Mouse (Mus musculus): ENCODE results near the gene Wwp2. TPM values are rescaled to one million over a fixed set of nuclear protein-coding genes. Genes with fewer than 3 reads are reported as not detected.
A peak's percentile ranks its signal among the peaks of the same experiment; 100 is the strongest.

The Wwp2 gene
- total and polyA plus RNA-seq, 3 experiments = 21.8 to 31.5 TPM; not detected in 1

DNA sequence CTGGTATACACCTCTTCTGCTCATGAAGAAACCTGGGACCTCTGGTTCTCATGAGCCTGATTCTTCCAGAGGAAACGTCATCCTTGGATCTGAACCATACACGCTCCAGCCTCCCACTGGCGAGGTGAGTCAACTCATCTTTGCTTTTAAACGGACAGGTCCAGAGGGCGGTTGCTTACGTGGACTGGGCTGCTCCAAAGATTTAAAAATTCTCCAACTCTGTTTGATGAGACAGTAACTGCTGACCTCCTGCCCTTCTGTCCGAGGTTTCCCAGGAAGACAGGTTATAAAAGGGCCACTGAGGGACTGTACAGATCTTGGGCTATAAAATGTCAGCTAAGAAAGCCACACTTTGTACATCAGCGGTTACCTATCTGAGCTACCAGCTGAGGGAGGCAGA lies 5.3 kb upstream of the Wwp2 start:
- DNase-seq (ENCODE audit: low read depth, low spot score) = no peak
- Histone ChIP-seq H3K4me3 (ENCODE audit: control insufficient read depth in 1 of 2, insufficient read depth in 1 of 2, low read depth in 2 of 2, low read length in 2 of 2) (no peak overlapping the region), H3K9ac (ENCODE audit: control insufficient read depth, low read depth, low read length, poor library complexity, severe bottlenecking) (no peak overlapping the region), H3K36me3 (ENCODE audit: control insufficient read depth in 1 of 2, insufficient read depth in 2 of 2, low read length in 2 of 2) (peaks cover 0 to 3% of the 10 kb centered on the region in 2 experiments; a peak in 1 of 4 replicates), H3K79me2 (ENCODE audit: control insufficient read depth, insufficient read depth, low read length, poor library complexity) (no peaks in the 10 kb centered on the region), H3K4me1 (ENCODE audit: control insufficient read depth in 1 of 2, insufficient read depth in 2 of 2, low read length in 2 of 2) (peaks cover 0 to 3% of the 10 kb centered on the region in 2 experiments; a peak in 2 of 4 replicates), H3K9me3 (replicated peaks; ENCODE audit: insufficient read depth, low read length) (no peaks in the 10 kb centered on the region), H3K27me3 (ENCODE audit: control insufficient read depth in 1 of 2, insufficient read depth in 2 of 2, low read length in 2 of 2) (peaks cover 4 to 8% of the 10 kb centered on the region in 2 experiments; a peak in 3 of 4 replicates), H3K27ac (ENCODE audit: control insufficient read depth, low read depth, low read length) (no peak overlapping the region)
- TF ChIP-seq ZMIZ1 (IDR thresholded peaks at IDR 0.05; ENCODE audit: low read depth, low read length) = no peak
- TF ChIP-seq POLR2A (IDR thresholded peaks at IDR 0.05; ENCODE audit: control insufficient read depth in 1 of 2, insufficient read depth in 1 of 2, low read depth in 1 of 2, low read length in 2 of 2, poor library complexity in 1 of 2) = no peak
- no peak for TF ChIP-seq ZC3H11A (IDR thresholded peaks at IDR 0.05; ENCODE audit: low read depth, low read length)
- no peak for TF ChIP-seq RAD21 (IDR thresholded peaks at IDR 0.05; ENCODE audit: low read depth, low read length)
- no peak for TF ChIP-seq RCOR1 (IDR thresholded peaks at IDR 0.05; ENCODE audit: low read depth, low read length)
- no peak for TF ChIP-seq GABPA (IDR thresholded peaks at IDR 0.05; ENCODE audit: low read depth, low read length)
- no peak for TF ChIP-seq CTCF (IDR thresholded peaks at IDR 0.05 in 2 of 3, conservative IDR thresholded peaks at IDR 0.05 in 1 of 3; ENCODE audit: control insufficient read depth in 1 of 3, insufficient read depth in 1 of 3, low read depth in 2 of 3, low read length in 3 of 3, poor library complexity in 1 of 3, severe bottlenecking in 1 of 3)

DNA sequence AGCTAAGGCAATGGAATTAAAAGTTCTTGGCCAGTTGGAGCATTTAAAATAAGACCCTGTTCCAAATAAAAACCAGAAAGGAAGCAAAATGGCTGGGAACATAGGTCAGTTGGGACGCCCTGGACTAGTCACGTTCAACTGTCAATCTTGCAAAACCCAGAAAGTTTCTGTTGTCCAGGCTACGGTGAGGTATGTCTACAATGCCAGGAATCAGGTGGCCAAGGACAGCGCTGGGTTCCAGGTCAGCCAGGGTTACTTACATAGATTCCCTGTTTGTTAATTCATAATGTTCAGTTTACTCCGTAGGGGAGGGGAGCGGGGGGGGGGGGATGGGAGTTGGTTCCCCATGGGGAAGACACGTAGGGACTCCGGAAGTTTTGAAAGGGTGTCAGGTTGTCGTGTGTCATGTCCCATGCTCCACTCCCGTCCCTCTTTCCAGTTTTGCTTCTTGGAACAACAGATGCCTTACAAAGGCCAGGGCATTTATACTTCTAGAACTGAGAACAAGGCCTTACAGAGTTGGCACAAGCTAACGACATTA lies 674 bp upstream of the Wwp2 start:
- Histone ChIP-seq H3K9ac (ENCODE audit: control insufficient read depth, low read depth, low read length, poor library complexity, severe bottlenecking) (peak overlapping the region; percentile 97), H3K36me3 (ENCODE audit: control insufficient read depth in 1 of 2, insufficient read depth in 2 of 2, low read length in 2 of 2) (peaks cover 0 to 11% of the 10 kb centered on the region in 2 experiments; a peak in 2 of 4 replicates), H3K9me3 (replicated peaks; ENCODE audit: insufficient read depth, low read length) (no peaks in the 10 kb centered on the region), H3K4me1 (ENCODE audit: control insufficient read depth in 1 of 2, insufficient read depth in 2 of 2, low read length in 2 of 2) (peaks cover 3 to 14% of the 10 kb centered on the region in 2 experiments), H3K27me3 (ENCODE audit: control insufficient read depth in 1 of 2, insufficient read depth in 2 of 2, low read length in 2 of 2) (peaks cover 0 to 5% of the 10 kb centered on the region in 2 experiments; a peak in 1 of 4 replicates), H3K27ac (ENCODE audit: control insufficient read depth, low read depth, low read length) (peak overlapping the region; percentile 90), H3K79me2 (ENCODE audit: control insufficient read depth, insufficient read depth, low read length, poor library complexity) (peaks cover 6% of the 10 kb centered on the region; the same call in 1 of the 2 replicates), H3K4me3 (ENCODE audit: control insufficient read depth in 1 of 2, insufficient read depth in 1 of 2, low read depth in 2 of 2, low read length in 2 of 2) (peak overlapping the region; percentile 72 to 91)
- peak; percentile 8; the same call in 1 of the 2 replicates for TF ChIP-seq MAX (IDR thresholded peaks at IDR 0.05; ENCODE audit: low read length)
- no peak for TF ChIP-seq SIN3A (IDR thresholded peaks at IDR 0.05; ENCODE audit: low read length)
- no peak for DNase-seq (ENCODE audit: low read depth, low spot score)

DNA sequence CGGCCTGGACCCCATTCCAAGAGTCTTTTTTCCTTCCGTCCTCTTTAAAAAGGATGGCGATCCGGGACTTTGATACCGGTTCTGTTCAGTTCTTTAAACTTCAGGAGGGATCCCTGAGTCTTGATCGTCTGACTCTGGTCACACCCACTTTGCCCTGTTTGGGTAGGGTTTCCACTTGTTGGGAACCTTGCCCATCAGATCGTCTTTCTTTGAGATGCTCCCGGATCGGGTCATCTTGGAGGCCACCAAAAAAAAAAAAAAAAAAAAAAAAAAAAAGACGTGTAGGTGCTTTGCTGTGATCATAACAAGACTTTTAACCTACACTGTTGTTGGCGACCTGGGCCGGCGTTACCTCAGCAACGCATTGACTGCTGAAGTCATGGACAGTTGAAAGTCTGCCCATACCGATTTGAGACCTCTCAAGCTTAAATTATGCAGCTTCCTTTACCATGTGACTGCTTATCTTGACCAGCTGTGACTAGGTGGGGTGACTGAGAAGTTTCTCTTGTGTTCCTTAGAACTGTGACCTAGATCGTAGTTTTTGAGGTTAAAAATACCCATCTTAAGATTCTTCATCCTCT lies 766 bp downstream of the Wwp2 start:
- peak overlapping the region; percentile 82 for H3K9ac ChIP-seq (ENCODE audit: control insufficient read depth, low read depth, low read length, poor library complexity, severe bottlenecking)
- peak overlapping the region; percentile 84 for H3K27ac ChIP-seq (ENCODE audit: control insufficient read depth, low read depth, low read length)
- peaks cover 0 to 11% of the 10 kb centered on the region in 2 experiments; a peak in 2 of 4 replicates for H3K36me3 ChIP-seq (ENCODE audit: control insufficient read depth in 1 of 2, insufficient read depth in 2 of 2, low read length in 2 of 2)
- no peaks in the 10 kb centered on the region for H3K27me3 ChIP-seq (ENCODE audit: control insufficient read depth in 1 of 2, insufficient read depth in 2 of 2, low read length in 2 of 2)
- peaks cover 6% of the 10 kb centered on the region; the same call in 1 of the 2 replicates for H3K79me2 ChIP-seq (ENCODE audit: control insufficient read depth, insufficient read depth, low read length, poor library complexity)
- peak overlapping the region; percentile 79 to 91 for H3K4me3 ChIP-seq (ENCODE audit: control insufficient read depth in 1 of 2, insufficient read depth in 1 of 2, low read depth in 2 of 2, low read length in 2 of 2)
- no peaks in the 10 kb centered on the region for H3K9me3 ChIP-seq (replicated peaks; ENCODE audit: insufficient read depth, low read length)
- peaks cover 3 to 14% of the 10 kb centered on the region in 2 experiments for H3K4me1 ChIP-seq (ENCODE audit: control insufficient read depth in 1 of 2, insufficient read depth in 2 of 2, low read length in 2 of 2)
- peak; percentile 88 for DNase-seq (ENCODE audit: low read depth, low spot score)
- TF ChIP-seq POLR2A (IDR thresholded peaks at IDR 0.05; ENCODE audit: control insufficient read depth in 1 of 2, insufficient read depth in 1 of 2, low read depth in 1 of 2, low read length in 2 of 2, poor library complexity in 1 of 2) = 0 out of 4 replicates have a peak, but pooled peaks of 1 of the 2 experiments have one; percentile 33
- TF ChIP-seq RAD21 (IDR thresholded peaks at IDR 0.05; ENCODE audit: low read depth, low read length) = no peak
- TF ChIP-seq GABPA (IDR thresholded peaks at IDR 0.05; ENCODE audit: low read depth, low read length) = no peak
- TF ChIP-seq ETS1 (IDR thresholded peaks at IDR 0.05; ENCODE audit: low read depth, low read length) = peak; percentile 98
- peak; percentile 80; the same call in 1 of the 2 replicates for TF ChIP-seq MYC (IDR thresholded peaks at IDR 0.05; ENCODE audit: low read depth, low read length)
- TF ChIP-seq UBTF (IDR thresholded peaks at IDR 0.05; ENCODE audit: borderline replicate concordance, insufficient read depth, low read depth, low read length) = no peak
- no peak for TF ChIP-seq MEF2A (IDR thresholded peaks at IDR 0.05; ENCODE audit: extremely low read depth, insufficient replicate concordance, low read depth, low read length, poor library complexity, severe bottlenecking)
- TF ChIP-seq SIN3A (IDR thresholded peaks at IDR 0.05; ENCODE audit: low read length) = peak; percentile 93
- TF ChIP-seq HCFC1 (IDR thresholded peaks at IDR 0.05; ENCODE audit: low read depth, low read length) = peak; percentile 41; the same call in 1 of the 2 replicates
- TF ChIP-seq ZMIZ1 (IDR thresholded peaks at IDR 0.05; ENCODE audit: low read depth, low read length) = no peak
- TF ChIP-seq NELFE (IDR thresholded peaks at IDR 0.05; ENCODE audit: low read depth, low read length) = peak; percentile 7; the same call in 1 of the 2 replicates
- no peak for TF ChIP-seq NRF1 (IDR thresholded peaks at IDR 0.05; ENCODE audit: insufficient read depth, low read depth, low read length, poor library complexity, severe bottlenecking)
- TF ChIP-seq EP300 (IDR thresholded peaks at IDR 0.05; ENCODE audit: low read depth in 1 of 2, low read length in 2 of 2) = peak; percentile 27 to 34; a peak in 2 of 4 replicates
- TF ChIP-seq CHD2 (IDR thresholded peaks at IDR 0.05; ENCODE audit: low read length) = no peak
- TF ChIP-seq ZNF384 (IDR thresholded peaks at IDR 0.05; ENCODE audit: low read depth, low read length) = peak; percentile 91
- no peak for TF ChIP-seq SMC3 (IDR thresholded peaks at IDR 0.05; ENCODE audit: low read depth, low read length)
- no peak for TF ChIP-seq KAT2A (conservative IDR thresholded peaks at IDR 0.05; ENCODE audit: low read depth, low read length)
- TF ChIP-seq JUND (IDR thresholded peaks at IDR 0.05; ENCODE audit: low read depth, low read length) = no peak

Data from MEL (cell line).